Mouse (Mus musculus) lung, postnatal 0 days (tissue): ENCODE measurements around the gene Dram1.

Experiments used
- CTCF ChIP-seq: IDR thresholded peaks from 2 replicates; pipeline ENCODE4 v1.5.1; 2016; ENCODE audit warnings: antibody characterized with exemption, mild to moderate bottlenecking
- EP300 ChIP-seq: IDR thresholded peaks from 2 replicates; pipeline ENCODE4 v1.6.1; 2016; ENCODE audit warnings: antibody characterized with exemption, mild to moderate bottlenecking, control low read depth

DNA sequence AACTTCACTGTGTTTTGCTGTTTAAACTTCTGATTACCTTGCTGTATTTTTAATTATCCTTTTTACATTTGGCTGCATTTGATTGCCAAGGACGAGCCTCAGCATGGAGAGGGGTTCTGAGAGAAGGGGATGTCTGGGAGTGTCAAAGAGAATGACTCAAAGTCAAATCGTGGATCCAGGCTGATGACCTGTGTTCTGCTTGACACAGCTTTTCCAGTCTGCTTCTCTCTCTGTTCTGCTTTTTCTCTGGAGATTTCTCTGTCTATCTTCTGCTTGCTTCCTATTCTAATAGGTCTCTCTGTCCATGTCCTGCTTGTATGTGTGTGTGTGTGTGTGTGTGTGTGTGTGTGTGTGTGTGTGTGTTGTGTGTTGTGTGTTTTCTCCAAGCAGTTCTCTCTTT is 30.9 kb upstream of the Dram1 start:
- TF ChIP-seq EP300 (no peak), CTCF (no peak)
